Mouse (Mus musculus) C2C12 (cell line): ENCODE data around the gene Gsto1.

Source experiments
- CTCF ChIP-seq: IDR thresholded peaks from one replicate; pipeline ENCODE4 v1.5.1; 2011; ENCODE audit not compliant: control insufficient read depth, insufficient read depth, insufficient read length
- MAX ChIP-seq: IDR thresholded peaks from one replicate; pipeline ENCODE4 v1.6.1; 2011; ENCODE audit warnings: mild to moderate bottlenecking, control low read depth
- MYOD1 ChIP-seq: IDR thresholded peaks from one replicate; pipeline ENCODE4 v1.6.1; 2011; ENCODE audit warnings: low read depth; ENCODE audit not compliant: control insufficient read depth, insufficient read length
- MYOG ChIP-seq: IDR thresholded peaks from one replicate; pipeline ENCODE4 v1.6.1; 2011; ENCODE audit not compliant: control insufficient read depth, insufficient read length; ENCODE audit errors: extremely low read depth
- USF1 ChIP-seq: IDR thresholded peaks from one replicate; pipeline ENCODE4 v1.6.1; 2011; ENCODE audit warnings: low read depth, mild to moderate bottlenecking, control low read depth, moderate library complexity

GRCm38 (mm10) chr19:47907596-47907995 lies 52.8 kb downstream of the Gsto1 start:
- TF ChIP-seq MYOG: no peak
- no peak for TF ChIP-seq CTCF
- no peak for TF ChIP-seq MAX
- TF ChIP-seq MYOD1: no peak
- TF ChIP-seq USF1: no peak
